Mouse (Mus musculus) spleen, adult 12 weeks (tissue): ENCODE measurements around the gene Amelx.

Experiments
- DNase-seq: peaks from one replicate; pipeline ENCODE4 v3.0.0; 2022; ENCODE audit warnings: low spot score

Amelx gene

GRCm38 (mm10) chrX:169187100-169187499 lies at the start of gene Amelx:
Gene Amelx, minus strand, starts transcription at chrX:169187200.
- DNase-seq: no peak

DNA sequence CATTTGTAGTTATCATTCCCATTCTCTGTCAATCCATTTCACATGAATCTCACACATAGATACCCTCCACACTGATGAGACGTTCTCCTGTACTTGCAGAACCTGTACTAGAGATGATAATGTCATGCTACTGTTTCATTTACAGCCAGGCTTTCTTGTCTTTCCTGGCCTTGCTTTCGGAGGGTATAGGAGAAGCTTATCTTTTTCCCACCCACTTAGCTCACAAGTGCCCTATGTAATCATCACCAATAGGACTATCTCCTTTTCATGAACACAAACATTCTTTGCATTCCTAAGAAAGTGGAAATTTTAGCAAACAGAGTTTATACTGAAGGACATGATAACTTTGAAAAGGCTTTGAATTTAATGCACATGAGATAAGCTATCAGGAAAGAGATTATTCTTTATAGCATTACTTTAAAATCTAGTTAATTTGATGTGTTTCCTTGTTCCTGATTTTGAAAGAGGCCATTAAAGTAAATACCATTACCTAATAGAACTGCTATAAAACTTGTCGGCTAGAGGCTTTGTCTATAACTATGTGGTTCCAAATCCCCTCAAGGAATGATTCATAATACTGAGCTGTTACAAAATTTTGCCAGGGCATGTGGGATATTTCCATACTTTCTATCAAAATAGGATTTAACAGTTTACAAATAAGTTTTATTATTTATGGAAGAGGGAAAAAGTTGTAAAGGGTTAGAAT lies 35.5 kb upstream of the Amelx start:
- no peak for DNase-seq

DNA sequence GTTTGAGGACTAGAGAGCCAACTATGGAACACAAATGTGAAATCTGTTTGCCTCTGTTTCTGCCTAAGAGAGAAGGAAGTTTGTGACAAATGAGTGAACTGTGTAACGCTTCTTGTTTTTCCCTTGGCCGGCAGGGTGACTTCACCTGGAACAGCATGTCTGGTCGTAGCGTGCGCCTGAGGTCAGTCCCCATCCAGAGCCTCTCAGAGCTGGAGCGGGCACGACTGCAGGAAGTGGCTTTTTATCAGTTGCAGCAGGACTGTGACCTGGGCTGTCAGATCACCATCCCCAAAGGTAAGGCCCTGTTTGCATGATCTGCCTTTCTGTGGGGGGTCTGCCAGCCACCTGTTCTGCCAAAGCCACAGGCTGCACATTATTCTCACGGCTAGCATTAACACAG lies 33.1 kb upstream of the Amelx start:
- DNase-seq: no peak

GRCm38 (mm10) chrX:169210019-169210418 lies 23.0 kb upstream of the Amelx start:
- no peak for DNase-seq

DNA sequence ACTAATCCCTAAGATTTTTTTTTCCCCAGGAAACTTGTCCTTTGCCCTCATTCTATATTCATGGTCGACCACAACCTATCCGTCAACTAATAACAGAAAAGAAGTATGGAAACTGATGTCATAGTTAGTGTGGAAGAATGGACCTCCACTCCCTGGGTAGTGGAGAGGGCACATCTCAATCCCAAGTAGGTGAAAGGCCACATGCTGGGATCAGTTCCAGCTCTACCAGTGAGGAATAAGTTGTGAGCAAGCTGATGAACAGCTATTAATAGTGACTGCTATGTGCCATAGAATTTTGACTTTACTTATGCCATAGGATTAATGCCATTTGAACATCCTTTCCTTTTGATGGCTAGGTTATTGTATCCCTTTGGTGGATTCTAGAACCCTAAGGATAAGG lies 8.4 kb downstream of the Amelx start:
- DNase-seq: no peak

DNA sequence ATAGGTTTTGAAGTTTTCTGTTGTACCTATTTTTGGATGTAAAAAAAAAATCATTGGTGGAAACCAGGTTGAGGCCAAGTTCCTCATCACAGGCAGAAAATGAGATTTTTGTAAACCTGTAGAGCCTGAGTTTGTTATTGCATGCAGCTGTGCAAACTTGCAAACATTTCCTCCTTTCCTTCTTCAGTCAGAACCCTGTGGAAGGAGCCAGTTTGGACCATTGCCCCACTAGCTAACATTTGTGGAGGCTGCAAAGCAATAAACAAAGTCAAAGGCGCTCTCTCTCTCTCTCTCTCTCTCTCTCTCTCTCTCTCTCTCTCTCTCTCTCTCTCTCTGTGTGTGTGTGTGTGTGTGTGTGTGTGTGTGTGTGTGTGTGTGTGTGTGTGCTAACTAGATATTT lies 13.2 kb downstream of the Amelx start:
- DNase-seq: no peak

DNA sequence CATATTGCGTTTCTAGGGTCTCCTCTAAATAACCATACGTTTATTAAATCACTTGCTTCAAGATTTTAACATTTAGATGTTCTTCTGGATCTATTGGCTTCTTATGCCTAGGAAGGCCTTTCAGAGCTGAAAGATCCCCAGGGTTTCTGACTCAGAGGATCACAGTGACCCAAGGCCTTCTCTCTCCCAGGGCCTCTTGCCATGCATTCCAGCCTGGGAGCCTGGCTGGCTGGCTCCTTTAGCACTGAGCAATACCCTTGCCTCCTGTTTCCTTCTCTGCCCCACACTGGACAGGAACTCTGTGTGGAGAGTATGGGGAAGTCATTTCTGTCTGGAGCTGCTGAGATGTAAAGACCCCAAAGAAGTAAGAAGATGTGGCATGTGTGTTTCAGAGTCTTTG lies 16.0 kb downstream of the Amelx start:
- DNase-seq: no peak

- no peak for DNase-seq
Measured at GRCm38 (mm10) chrX:169158385-169158784, 28.6 kb downstream of the Amelx start.

- DNase-seq: no peak
Measured at GRCm38 (mm10) chrX:169153805-169154204, 33.2 kb downstream of the Amelx start.

DNA sequence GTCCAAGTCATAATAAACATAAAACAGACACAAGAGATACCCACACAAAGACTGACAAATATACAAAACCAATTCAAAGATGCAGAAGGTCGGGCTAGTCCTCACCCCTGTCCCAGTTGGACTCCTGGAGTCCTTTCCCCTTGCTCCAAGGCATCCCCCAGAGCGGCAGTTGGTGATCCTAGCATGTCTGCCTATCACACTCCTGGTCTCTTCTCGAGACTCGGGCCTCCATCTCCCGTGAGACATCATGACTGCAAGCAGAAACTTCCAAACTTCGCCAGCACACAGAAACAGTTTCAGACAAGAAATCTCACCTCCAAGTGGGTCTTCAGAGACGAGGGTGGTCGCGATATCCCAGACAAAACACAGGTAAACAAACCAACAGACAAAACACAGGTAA lies 46.5 kb downstream of the Amelx start:
- no peak for DNase-seq

GRCm38 (mm10) chrX:169139758-169140157 lies 47.2 kb downstream of the Amelx start:
- no peak for DNase-seq
